Mouse (Mus musculus) CH12.LX (cell line): ENCODE measurements at regions not wholly inside any gene's neighbourhood (a gene's known extent, or its start where the extent isn't known, plus 50 kb on each side); places are given as distances from the start of the nearest gene placed in this dataset.

Source experiments
- DNase-seq: peaks from one replicate; pipeline ENCODE4 v3.0.0-alpha.2; 2013; ENCODE audit errors: extremely low read depth
- H3K27ac ChIP-seq: 2 replicates; pipeline ENCODE4 v1.5.1; 2012; ENCODE audit warnings: low read depth, mild to moderate bottlenecking, control low read depth, moderate library complexity; ENCODE audit not compliant: insufficient read depth
- H3K27me3 ChIP-seq: replicated peaks from 2 replicates; pipeline ENCODE3; 2012; ENCODE audit warnings: inconsistent platforms
- H3K36me3 ChIP-seq, 2 experiments: replicated peaks in 1 of 2; 2 replicates each; pipeline versions ENCODE3 to v1.6.1; 2012; ENCODE audit warnings: inconsistent platforms in 1 of 2, low read length in 1 of 2, mild to moderate bottlenecking in 1 of 2, mixed read lengths in 1 of 2, moderate library complexity in 1 of 2; ENCODE audit not compliant: control insufficient read depth in 1 of 2, insufficient read depth in 1 of 2
- H3K4me1 ChIP-seq, 2 experiments: 2 replicates each; pipeline ENCODE4 v1.6.1; 2012; ENCODE audit warnings: inconsistent platforms in 1 of 2, moderate library complexity in 1 of 2; ENCODE audit not compliant: insufficient read depth in 2 of 2, control insufficient read depth in 1 of 2
- H3K4me2 ChIP-seq: 2 replicates; pipeline ENCODE4 v1.6.1; 2012; ENCODE audit warnings: low read depth, mild to moderate bottlenecking, control low read depth; ENCODE audit not compliant: poor library complexity, insufficient read depth, severe bottlenecking
- H3K4me3 ChIP-seq, 3 experiments: fragments of 150-350 bp in 1 of 3; sonication (generic) in 1 of 3; replicated peaks in 1 of 3; 2 replicates each; pipeline versions ENCODE3 to v1.5.1; 2011 to 2012; ENCODE audit warnings: low read depth in 2 of 3, low read length in 2 of 3, mild to moderate bottlenecking in 2 of 3, moderate library complexity in 2 of 3, control low read depth in 1 of 3, improper control_type of control experiment in 1 of 3, inconsistent platforms in 1 of 3, mixed read lengths in 1 of 3; ENCODE audit not compliant: poor library complexity in 1 of 3
- H3K79me2 ChIP-seq: replicated peaks from 2 replicates; pipeline ENCODE4 v1.6.1; 2012; ENCODE audit warnings: mild to moderate bottlenecking, moderate library complexity; ENCODE audit not compliant: control insufficient read depth, poor library complexity, insufficient read depth, severe bottlenecking; ENCODE audit errors: extremely low read depth
- H3K9ac ChIP-seq: 2 replicates; pipeline ENCODE4 v1.6.1; 2012; ENCODE audit warnings: low read depth, mild to moderate bottlenecking, control low read depth, moderate library complexity; ENCODE audit not compliant: insufficient read depth
- H3K9me3 ChIP-seq: replicated peaks from 2 replicates; pipeline ENCODE3; 2012; ENCODE audit warnings: low read length, inconsistent platforms, mixed read lengths
- CHD2 ChIP-seq: IDR thresholded peaks from 2 replicates; pipeline ENCODE4 v1.6.1; 2011; ENCODE audit warnings: low read length, improper control_type of control experiment
- E2F4 ChIP-seq: IDR thresholded peaks from 2 replicates; pipeline ENCODE4 v1.6.1; 2011; ENCODE audit warnings: low read depth, low read length, improper control_type of control experiment; ENCODE audit not compliant: insufficient replicate concordance
- EP300 ChIP-seq: IDR thresholded peaks from 2 replicates; pipeline ENCODE4 v1.6.1; 2011; ENCODE audit warnings: low read length, improper control_type of control experiment
- ETS1 ChIP-seq: conservative IDR thresholded peaks from 2 replicates; pipeline ENCODE4 v1.6.1; 2012; ENCODE audit warnings: low read depth, mild to moderate bottlenecking, inconsistent platforms, low read length, improper control_type of control experiment, moderate library complexity
- HCFC1 ChIP-seq: IDR thresholded peaks from 2 replicates; pipeline ENCODE4 v1.6.1; 2012; ENCODE audit warnings: low read depth, mild to moderate bottlenecking, inconsistent platforms, low read length, improper control_type of control experiment
- IRF4 ChIP-seq: IDR thresholded peaks from 2 replicates; pipeline ENCODE4 v1.6.1; 2014; ENCODE audit warnings: low read depth, mild to moderate bottlenecking, inconsistent platforms, low read length, improper control_type of control experiment
- MAFK ChIP-seq: IDR thresholded peaks from 2 replicates; pipeline ENCODE4 v1.6.1; 2011; ENCODE audit warnings: low read length, improper control_type of control experiment; ENCODE audit not compliant: insufficient replicate concordance
- MAZ ChIP-seq: IDR thresholded peaks from 2 replicates; pipeline ENCODE4 v1.6.1; 2012; ENCODE audit warnings: low read depth, mild to moderate bottlenecking, inconsistent platforms, low read length, improper control_type of control experiment, moderate library complexity
- MEF2A ChIP-seq: IDR thresholded peaks from 2 replicates; pipeline ENCODE4 v1.6.1; 2014; ENCODE audit warnings: low read depth, mild to moderate bottlenecking, inconsistent platforms, low read length, improper control_type of control experiment, borderline replicate concordance
- MXI1 ChIP-seq: IDR thresholded peaks from 2 replicates; pipeline ENCODE4 v1.6.1; 2011; ENCODE audit warnings: mild to moderate bottlenecking, low read depth, low read length, improper control_type of control experiment
- NELFE ChIP-seq: IDR thresholded peaks from 2 replicates; pipeline ENCODE4 v1.6.1; 2011; ENCODE audit warnings: low read depth, low read length, improper control_type of control experiment
- NRF1 ChIP-seq: IDR thresholded peaks from 2 replicates; pipeline ENCODE4 v1.6.1; 2014; ENCODE audit warnings: low read depth, mild to moderate bottlenecking, inconsistent platforms, low read length, improper control_type of control experiment, moderate library complexity
- RAD21 ChIP-seq: IDR thresholded peaks from 2 replicates; pipeline ENCODE4 v1.6.1; 2011; ENCODE audit warnings: low read depth, mild to moderate bottlenecking, low read length, improper control_type of control experiment, moderate library complexity
- RCOR1 ChIP-seq: conservative IDR thresholded peaks from 2 replicates; pipeline ENCODE4 v1.6.1; 2012; ENCODE audit warnings: low read depth, mild to moderate bottlenecking, inconsistent platforms, low read length, improper control_type of control experiment
- TBP ChIP-seq: conservative IDR thresholded peaks from 2 replicates; pipeline ENCODE4 v1.6.1; 2011; ENCODE audit warnings: low read depth, low read length, improper control_type of control experiment
- UBTF ChIP-seq: IDR thresholded peaks from 2 replicates; pipeline ENCODE4 v1.6.1; 2012; ENCODE audit warnings: low read depth, mild to moderate bottlenecking, inconsistent platforms, low read length, improper control_type of control experiment, moderate library complexity
- USF1 ChIP-seq: IDR thresholded peaks from 2 replicates; pipeline ENCODE4 v1.6.1; 2014; ENCODE audit warnings: low read depth, mild to moderate bottlenecking, inconsistent platforms, low read length, improper control_type of control experiment
- ZC3H11A ChIP-seq: IDR thresholded peaks from 2 replicates; pipeline ENCODE4 v1.6.1; 2012; ENCODE audit warnings: low read depth, mild to moderate bottlenecking, inconsistent platforms, low read length, improper control_type of control experiment
- ZMIZ1 ChIP-seq: IDR thresholded peaks from 2 replicates; pipeline ENCODE4 v1.6.1; 2012; ENCODE audit warnings: low read depth, mild to moderate bottlenecking, inconsistent platforms, low read length, improper control_type of control experiment
- dilution Hi-C: fragments of 300-500 bp; cut with MboI; formaldehyde crosslinking; loops from 2 replicates; pipeline ENCODE4 v1.14.3; 2020; ENCODE audit warnings: low sequenced_read_pairs; ENCODE audit not compliant: extremely low pct_unique_long_range_greater_than_20kb, extremely low pct_ligation_motif_present
- in situ Hi-C: fragments of 300-500 bp; cut with MboI; formaldehyde crosslinking; loops from 3 replicates; pipeline ENCODE4 v1.14.3; 2019; ENCODE audit warnings: low sequenced_read_pairs, low pct_ligation_motif_present, low pct_unique_long_range_greater_than_20kb, mixed read lengths

DNA sequence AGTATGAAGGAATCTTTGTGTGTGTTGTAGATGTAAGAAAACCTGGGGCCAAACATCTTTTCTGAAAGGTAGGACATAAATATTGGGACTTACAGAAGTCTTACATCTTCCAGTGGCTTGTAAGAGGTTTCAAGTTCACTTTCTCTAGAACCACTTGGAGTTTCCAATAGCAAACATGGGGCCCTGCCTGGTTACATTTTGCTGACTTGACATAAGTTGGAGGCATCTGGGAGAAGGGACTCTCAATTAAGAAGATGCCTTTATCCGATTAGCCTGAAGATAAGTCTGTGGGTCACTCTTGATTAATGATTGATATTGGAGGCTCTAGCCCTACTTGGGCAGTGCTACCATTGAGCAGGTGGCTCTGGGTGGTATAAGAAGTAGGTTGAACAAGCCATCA, 162.9 kb upstream of the Cdh6 start:
- H3K4me3 ChIP-seq: no peak overlapping the region
- H3K27ac ChIP-seq: no peak overlapping the region
- no peaks in the 10 kb centered on the region for H3K27me3 ChIP-seq
- no peak for DNase-seq
- in situ Hi-C loops: no loop called here
- H3K4me2 ChIP-seq: no peak overlapping the region
- dilution Hi-C loops: no loop called here
- H3K36me3 ChIP-seq: no peaks in the 10 kb centered on the region
- H3K4me1 ChIP-seq: no peaks in the 10 kb centered on the region
- H3K9me3 ChIP-seq: no peaks in the 10 kb centered on the region
- TF ChIP-seq NRF1 (no peak), IRF4 (no peak), UBTF (no peak), MAZ (no peak), MAFK (peak; percentile 69; the same call in 1 of the 2 replicates)
- no peak overlapping the region for H3K9ac ChIP-seq
- no peaks in the 10 kb centered on the region for H3K79me2 ChIP-seq

DNA sequence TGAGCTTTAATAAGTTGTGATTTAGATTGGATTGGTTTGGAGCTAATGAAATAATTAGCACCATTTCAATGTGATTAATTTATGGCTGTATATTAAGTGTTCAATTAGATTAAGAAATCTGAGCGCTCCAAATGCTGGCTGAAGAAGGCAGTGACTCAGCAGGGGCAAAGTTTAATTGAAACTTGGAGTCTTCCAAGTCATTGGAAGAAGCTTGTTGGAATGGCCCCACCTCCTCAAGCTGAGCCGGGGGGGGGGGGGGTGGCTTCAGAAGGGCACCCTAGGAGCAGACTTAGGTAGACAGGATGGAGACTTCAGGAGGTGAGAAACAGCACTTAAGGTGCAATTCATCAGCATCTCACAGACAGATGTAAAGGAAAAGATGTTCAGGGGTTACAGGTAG, 151.0 kb upstream of the Cdh6 start:
- Histone ChIP-seq H3K4me2 (no peak overlapping the region), H3K9me3 (no peaks in the 10 kb centered on the region), H3K79me2 (no peaks in the 10 kb centered on the region), H3K4me3 (no peak overlapping the region), H3K9ac (no peak overlapping the region), H3K36me3 (no peaks in the 10 kb centered on the region), H3K27me3 (no peaks in the 10 kb centered on the region), H3K4me1 (peaks cover 3 to 17% of the 10 kb centered on the region in 2 experiments; a peak in 2 of 4 replicates), H3K27ac (no peak overlapping the region)
- no peak for DNase-seq
- in situ Hi-C loops (no loop called here), dilution Hi-C loops (no loop called here)
- no peak for TF ChIP-seq ETS1
- TF ChIP-seq RCOR1: no peak
- no peak for TF ChIP-seq CHD2
- TF ChIP-seq ZC3H11A: no peak
- TF ChIP-seq NELFE: no peak
- TF ChIP-seq MEF2A: no peak
- no peak for TF ChIP-seq HCFC1
- no peak for TF ChIP-seq TBP
- no peak for TF ChIP-seq RAD21
- TF ChIP-seq IRF4: no peak
- no peak for TF ChIP-seq EP300
- no peak for TF ChIP-seq E2F4
- no peak for TF ChIP-seq USF1
- no peak for TF ChIP-seq MAZ
- no peak for TF ChIP-seq ZMIZ1
- TF ChIP-seq MXI1: no peak
- TF ChIP-seq, all 38 proteins: peak for 0
